8 mouse cellular contexts compared by ENCODE assay signal in genomic region chr11:116077446-116078204, GRCm38 (mm10). TPM values are rescaled to one million over a fixed set of nuclear protein-coding genes. Genes with fewer than 3 reads are reported as not detected.
DNase-seq lines count a peak whose midpoint lies in the region; ATAC-seq and TF ChIP-seq lines count a peak whose summit lies in the region.

Gene Unc13d, minus strand, starts transcription at chr11:116077961.

- H3K4me3 ChIP-seq in heart, embryonic 14.5 days (ENCODE audit: control insufficient read depth in 1 of 2, insufficient read depth in 1 of 2, low read depth in 1 of 2, low read length in 2 of 2) = peak within 1 kb of the TSS in 1 of 2 experiments; percentile 18; a peak in 1 of 4 replicates
- peak within 1 kb of the TSS; percentile 55 to 75 for H3K4me3 ChIP-seq in liver, embryonic 14.5 days (ENCODE audit: insufficient read depth in 1 of 2, low read depth in 2 of 2, low read length in 2 of 2)

- 64% methylated on average over 22 of the region's 22 CpGs for WGBS in heart, embryonic 14.5 days
- 6% methylated on average over 22 of the region's 22 CpGs for WGBS in liver, embryonic 14.5 days (ENCODE audit: insufficient replicate concordance)

- peaks cover 18 to 37% of the 10 kb centered on the region in 2 experiments for H3K4me1 ChIP-seq in heart, embryonic 14.5 days (ENCODE audit: control insufficient read depth in 2 of 2, insufficient read depth in 2 of 2, low read length in 2 of 2)
- H3K4me1 ChIP-seq in liver, embryonic 14.5 days (replicated peaks; ENCODE audit: control insufficient read depth in 2 of 2, insufficient read depth in 2 of 2, low read length in 1 of 2) = peaks cover 33% of the 10 kb centered on the region in 2 experiments

- peak; percentile 97 for DNase-seq in heart, adult 11 months
- no peak for DNase-seq in heart, adult 9 months (ENCODE audit: low spot score in 2 of 2)
- DNase-seq in c-Kit-negative CD71-positive TER-119-positive erythroid progenitor cells, embryonic 14.5 days (ENCODE audit: low read depth, low spot score) = peak; percentile 72
- DNase-seq in liver, embryonic 14.5 days (ENCODE audit: low read depth in 3 of 3, low spot score in 3 of 3) = peak; percentile 59 to 80 (median 73)
- DNase-seq in naive thymus-derived CD4-positive, alpha-beta T cell, adult 2 months (ENCODE audit: low read depth) = peak; percentile 63
- DNase-seq in right cerebral cortex, adult 18-20 months = no peak
- DNase-seq in gastrocnemius, postnatal 25 days = no peak

- ATAC-seq in heart, embryonic 14.5 days (ENCODE audit: insufficient number of reproducible peaks, insufficient read depth, low FRiP score, low read depth) = peak; percentile 38
- ATAC-seq in liver, embryonic 14.5 days (ENCODE audit: insufficient read depth) = peak; percentile 88

- peak; percentile 88 for TF ChIP-seq CTCF in liver, embryonic 14.5 days (IDR thresholded peaks at IDR 0.05; ENCODE audit: low read depth)

- no peaks in the 10 kb centered on the region for H3K9me3 ChIP-seq in heart, embryonic 14.5 days (ENCODE audit: control insufficient read depth, low read length)
- no peaks in the 10 kb centered on the region for H3K9me3 ChIP-seq in liver, embryonic 14.5 days (ENCODE audit: control insufficient read depth, low read length)

- peak within 1 kb of the TSS in 1 of 2 experiments; percentile 44; a peak in 1 of 4 replicates for H3K27ac ChIP-seq in heart, embryonic 14.5 days (replicated peaks in 1 of 2; ENCODE audit: control insufficient read depth in 1 of 2, insufficient read depth in 1 of 2, low read depth in 2 of 2, low read length in 2 of 2)
- H3K27ac ChIP-seq in liver, embryonic 14.5 days = peak within 1 kb of the TSS; percentile 93

- peaks cover 41% of the 10 kb centered on the region for H3K36me3 ChIP-seq in heart, embryonic 14.5 days (ENCODE audit: control insufficient read depth, insufficient read depth, low read length)
- peaks cover 39% of the 10 kb centered on the region for H3K36me3 ChIP-seq in liver, embryonic 14.5 days (replicated peaks; ENCODE audit: control insufficient read depth, insufficient read depth, low read depth)

- no peak for TF ChIP-seq EP300 in liver, embryonic 14.5 days (IDR thresholded peaks at IDR 0.05; ENCODE audit: low read depth)

- H3K27me3 ChIP-seq in heart, embryonic 14.5 days (ENCODE audit: control insufficient read depth, insufficient read depth, low read length) = no peaks in the 10 kb centered on the region
- H3K27me3 ChIP-seq in liver, embryonic 14.5 days (ENCODE audit: control insufficient read depth, insufficient read depth, low read length) = no peaks in the 10 kb centered on the region

- peak within 1 kb of the TSS; percentile 54 for H3K4me2 ChIP-seq in heart, embryonic 14.5 days (ENCODE audit: low read length)
- peak within 1 kb of the TSS; percentile 95 for H3K4me2 ChIP-seq in liver, embryonic 14.5 days (ENCODE audit: low read depth)

- peak within 1 kb of the TSS; percentile 58 for H3K9ac ChIP-seq in heart, embryonic 14.5 days (ENCODE audit: low read length)
- H3K9ac ChIP-seq in liver, embryonic 14.5 days (replicated peaks) = peak within 1 kb of the TSS; percentile 94

RNA-seq across cellular contexts. Expression of gene Unc13d, which starts in this region (rescaled TPM):
- polyA plus RNA-seq in heart, embryonic 14.5 days (2014; fragmentation: Nextera tagmentation; extraction: Ambion mirVana) = 0.66 and 0.69 TPM in 2 replicates
- polyA plus RNA-seq in liver, embryonic 14.5 days (2012; rRNA removed) = 18.7 and 19.6 TPM in 2 replicates
- 14.9 and 16.8 TPM in 2 replicates for polyA plus RNA-seq in liver, embryonic 14.5 days (2014; fragmentation: Nextera tagmentation; extraction: Ambion mirVana)
- total RNA-seq in gastrocnemius, postnatal 25 days (2021) = under 1 TPM; 0.16 to 0.38 TPM

Comparison
In these comparisons a context has a peak if more than half of its experiments do, and no peak if none do; other contexts are left out.
1. DNase-seq: peak in heart, adult 11 months (single experiment), c-Kit-negative CD71-positive TER-119-positive erythroid progenitor cells, embryonic 14.5 days (single experiment), liver, embryonic 14.5 days (3 of 3) and naive thymus-derived CD4-positive, alpha-beta T cell, adult 2 months (single experiment); none in heart, adult 9 months (0 of 2), right cerebral cortex, adult 18-20 months (single experiment) and gastrocnemius, postnatal 25 days (single experiment).
2. Peak in ATAC-seq, H3K9ac ChIP-seq and H3K4me2 ChIP-seq in heart, embryonic 14.5 days; RNA of the gene not detected or under 1 TPM.